Comparison of ENCODE assay signal across 8 mouse cellular contexts in the genomic region with DNA sequence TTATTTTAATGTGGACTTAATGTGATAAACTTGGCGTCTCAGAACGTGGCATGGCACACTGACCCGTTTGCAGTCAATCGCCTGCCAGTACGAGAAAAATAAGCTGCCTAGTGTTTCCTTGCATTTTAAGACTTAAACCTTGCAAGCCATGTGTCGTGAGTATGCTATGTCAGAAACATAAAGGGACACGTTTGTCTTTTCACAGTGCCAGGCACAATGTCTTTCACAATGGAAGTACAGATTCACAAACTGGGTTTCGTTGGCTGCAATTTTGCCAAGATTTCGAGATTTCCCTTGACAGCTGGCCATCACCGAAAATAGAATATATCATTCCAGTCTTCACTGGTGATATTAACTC. TPM values are rescaled to one million over a fixed set of nuclear protein-coding genes. Genes with fewer than 3 reads are reported as not detected.
DNase-seq lines count a peak whose midpoint lies in the region; ATAC-seq and TF ChIP-seq lines count a peak whose summit lies in the region.

No protein-coding gene starts in this region.

- peak overlapping the region; percentile 94 for H3K4me3 ChIP-seq in heart, postnatal 0 days (ENCODE audit: low read depth, low read length)
- peak overlapping the region; percentile 94 to 97 for H3K4me3 ChIP-seq in MEL (ENCODE audit: control insufficient read depth in 1 of 2, insufficient read depth in 1 of 2, low read depth in 2 of 2, low read length in 2 of 2)
- H3K4me3 ChIP-seq in forebrain, postnatal 0 days (ENCODE audit: low read depth, low read length): peak overlapping the region; percentile 93
- H3K4me3 ChIP-seq in midbrain, embryonic 10.5 days: peak overlapping the region; percentile 93

- no peak for TF ChIP-seq EP300 in heart, postnatal 0 days (IDR thresholded peaks at IDR 0.05; ENCODE audit: low read depth)
- TF ChIP-seq EP300 in MEL (IDR thresholded peaks at IDR 0.05; ENCODE audit: low read depth in 1 of 2, low read length in 2 of 2): no peak

- H3K4me2 ChIP-seq in heart, postnatal 0 days (ENCODE audit: low read depth, low read length): peak overlapping the region; percentile 80
- H3K4me2 ChIP-seq in forebrain, postnatal 0 days (ENCODE audit: low read depth): peak overlapping the region; percentile 72

- TF ChIP-seq CTCF in heart, postnatal 0 days (IDR thresholded peaks at IDR 0.05; ENCODE audit: low read depth): no peak
- no peak for TF ChIP-seq CTCF in MEL (IDR thresholded peaks at IDR 0.05 in 2 of 3, conservative IDR thresholded peaks at IDR 0.05 in 1 of 3; ENCODE audit: control insufficient read depth in 1 of 3, insufficient read depth in 1 of 3, low read depth in 2 of 3, low read length in 3 of 3, poor library complexity in 1 of 3, severe bottlenecking in 1 of 3)
- TF ChIP-seq CTCF in forebrain, postnatal 0 days (IDR thresholded peaks at IDR 0.05; ENCODE audit: low read depth): no peak

- ATAC-seq in heart, postnatal 0 days (ENCODE audit: insufficient read depth, low read depth): no peak
- ATAC-seq in forebrain, postnatal 0 days: no peak

- peaks cover 20% of the 10 kb centered on the region for H3K79me2 ChIP-seq in MEL (ENCODE audit: control insufficient read depth, insufficient read depth, low read length, poor library complexity)

- no peak for TF ChIP-seq RAD21 in MEL (IDR thresholded peaks at IDR 0.05; ENCODE audit: low read depth, low read length)

- H3K27me3 ChIP-seq in heart, postnatal 0 days (ENCODE audit: control insufficient read depth, insufficient read depth, low read length): no peaks in the 10 kb centered on the region
- H3K27me3 ChIP-seq in MEL (ENCODE audit: control insufficient read depth in 1 of 2, insufficient read depth in 2 of 2, low read length in 2 of 2): no peaks in the 10 kb centered on the region
- H3K27me3 ChIP-seq in forebrain, postnatal 0 days (ENCODE audit: insufficient read depth, low read length): no peaks in the 10 kb centered on the region
- H3K27me3 ChIP-seq in midbrain, embryonic 10.5 days (ENCODE audit: low read depth, poor library complexity, severe bottlenecking): no peaks in the 10 kb centered on the region

- H3K27ac ChIP-seq in heart, postnatal 0 days (ENCODE audit: low read depth): peak overlapping the region; percentile 97
- H3K27ac ChIP-seq in MEL (ENCODE audit: control insufficient read depth, low read depth, low read length): peak overlapping the region; percentile 82
- H3K27ac ChIP-seq in forebrain, postnatal 0 days (ENCODE audit: low read depth, low read length): peak overlapping the region; percentile 93
- peak overlapping the region; percentile 94 for H3K27ac ChIP-seq in midbrain, embryonic 10.5 days (replicated peaks)

- no peaks in the 10 kb centered on the region for H3K36me3 ChIP-seq in heart, postnatal 0 days (replicated peaks; ENCODE audit: control insufficient read depth, insufficient read depth, low read length)
- peaks cover 0 to 27% of the 10 kb centered on the region in 2 experiments; a peak in 2 of 4 replicates for H3K36me3 ChIP-seq in MEL (ENCODE audit: control insufficient read depth in 1 of 2, insufficient read depth in 2 of 2, low read length in 2 of 2)
- H3K36me3 ChIP-seq in forebrain, postnatal 0 days (ENCODE audit: insufficient read depth): no peaks in the 10 kb centered on the region
- H3K36me3 ChIP-seq in midbrain, embryonic 10.5 days: no peaks in the 10 kb centered on the region

- TF ChIP-seq POLR2A in MEL (IDR thresholded peaks at IDR 0.05; ENCODE audit: control insufficient read depth in 1 of 2, insufficient read depth in 1 of 2, low read depth in 1 of 2, low read length in 2 of 2, poor library complexity in 1 of 2): no peak; a peak in 1 of 4 replicates

- WGBS in heart, postnatal 0 days: 12% methylated on average over 10 of the region's 10 CpGs
- WGBS in forebrain, postnatal 0 days: 14% methylated on average over 10 of the region's 10 CpGs
- WGBS in midbrain, embryonic 10.5 days: 29% methylated on average over 10 of the region's 10 CpGs

- no peak for DNase-seq in heart, postnatal 0 days (ENCODE audit: low spot score)
- DNase-seq in heart, postnatal 25 days (ENCODE audit: low spot score): no peak
- DNase-seq in MEL (ENCODE audit: low read depth, low spot score): no peak
- peak; percentile 41 for DNase-seq in forebrain, postnatal 0 days
- no peak for DNase-seq in midbrain, embryonic 10.5 days (ENCODE audit: low spot score)
- no peak for DNase-seq in frontal cortex, postnatal 25 days (ENCODE audit: low spot score in 2 of 2)
- DNase-seq in urinary bladder, postnatal 14 days (ENCODE audit: low spot score): no peak
- DNase-seq in left cerebral cortex, postnatal 14 days (ENCODE audit: low spot score in 2 of 2): no peak

- peaks cover 16% of the 10 kb centered on the region; the same call in 1 of the 2 replicates for H3K4me1 ChIP-seq in heart, postnatal 0 days (ENCODE audit: control insufficient read depth, insufficient read depth)
- H3K4me1 ChIP-seq in MEL (ENCODE audit: control insufficient read depth in 1 of 2, insufficient read depth in 2 of 2, low read length in 2 of 2): peaks cover 0 to 27% of the 10 kb centered on the region in 2 experiments; a peak in 2 of 4 replicates
- H3K4me1 ChIP-seq in forebrain, postnatal 0 days (ENCODE audit: insufficient read depth): peaks cover 15% of the 10 kb centered on the region
- H3K4me1 ChIP-seq in midbrain, embryonic 10.5 days: peaks cover 27% of the 10 kb centered on the region

- H3K9me3 ChIP-seq in heart, postnatal 0 days (replicated peaks; ENCODE audit: control insufficient read depth, low read length): no peaks in the 10 kb centered on the region
- no peaks in the 10 kb centered on the region for H3K9me3 ChIP-seq in MEL (replicated peaks; ENCODE audit: insufficient read depth, low read length)
- no peaks in the 10 kb centered on the region for H3K9me3 ChIP-seq in forebrain, postnatal 0 days (ENCODE audit: low read length)
- no peaks in the 10 kb centered on the region for H3K9me3 ChIP-seq in midbrain, embryonic 10.5 days (replicated peaks)

- intact Hi-C loops in heart, postnatal 25 days (cut with DNase I): no loop called here
- intact Hi-C loops in left cerebral cortex, postnatal 14 days (cut with DNase I): loop anchor here (2.0 kb wide), 1 partner anchor 101 kb away; no protein-coding TSS in a partner anchor

- H3K9ac ChIP-seq in heart, postnatal 0 days (replicated peaks; ENCODE audit: low read depth, low read length): peak overlapping the region; percentile 94
- H3K9ac ChIP-seq in MEL (ENCODE audit: control insufficient read depth, low read depth, low read length, poor library complexity, severe bottlenecking): peak overlapping the region; percentile 98
- H3K9ac ChIP-seq in forebrain, postnatal 0 days: peak overlapping the region; percentile 90

RNA-seq across cellular contexts. Expression of gene BC004004, which starts 0.7 kb away (rescaled TPM):
- total RNA-seq in heart, postnatal 0 days (2014; rRNA removed; ENCODE audit: low replicate concordance): 208 and 234 TPM in 2 replicates
- polyA plus RNA-seq in heart, postnatal 0 days (2015; fragmentation: Nextera tagmentation; extraction: Ambion mirVana): 140 and 155 TPM in 2 replicates
- total RNA-seq in heart, postnatal 25 days (2021): 100 to 1,000 TPM; 192 to 222 TPM
- 80.7 and 86.3 TPM in 2 replicates for total RNA-seq in MEL (2012; rRNA removed)
- 10 to 100 TPM in 1 of 2 experiments, not detected in 1; 81.8 TPM for polyA plus RNA-seq in MEL (2012; ENCODE audit: insufficient read depth in 1 of 2, insufficient read length in 2 of 2, low read depth in 1 of 2, low replicate concordance in 2 of 2, missing spikeins in 1 of 2)
- 121 and 128 TPM in 2 replicates for total RNA-seq in forebrain, postnatal 0 days (2014; rRNA removed)
- 153 and 174 TPM in 2 replicates for polyA plus RNA-seq in forebrain, postnatal 0 days (2015; fragmentation: Nextera tagmentation; extraction: Ambion mirVana)
- 62.8 and 67.9 TPM in 2 replicates for polyA plus RNA-seq in midbrain, embryonic 10.5 days (2016; fragmentation: Nextera tagmentation; extraction: Ambion mirVana)
- total RNA-seq in left cerebral cortex, postnatal 14 days (2021): 100 to 1,000 TPM in 1 of 2 experiments, 10 to 100 TPM in 1; 87.5 to 103 TPM

RNA-seq across cellular contexts. Expression of gene Ppil1, which starts 5.3 kb away (rescaled TPM):
- 46.3 and 64.4 TPM in 2 replicates for total RNA-seq in heart, postnatal 0 days (2014; rRNA removed; ENCODE audit: low replicate concordance)
- 75.5 and 78.5 TPM in 2 replicates for polyA plus RNA-seq in heart, postnatal 0 days (2015; fragmentation: Nextera tagmentation; extraction: Ambion mirVana)
- total RNA-seq in heart, postnatal 25 days (2021): 10 to 100 TPM; 29.0 to 29.6 TPM
- 118 and 122 TPM in 2 replicates for total RNA-seq in MEL (2012; rRNA removed)
- polyA plus RNA-seq in MEL (2012; ENCODE audit: insufficient read depth in 1 of 2, insufficient read length in 2 of 2, low read depth in 1 of 2, low replicate concordance in 2 of 2, missing spikeins in 1 of 2): 100 to 1,000 TPM; 115 to 135 TPM
- 67.8 and 79.7 TPM in 2 replicates for total RNA-seq in forebrain, postnatal 0 days (2014; rRNA removed)
- polyA plus RNA-seq in forebrain, postnatal 0 days (2015; fragmentation: Nextera tagmentation; extraction: Ambion mirVana): 103 and 106 TPM in 2 replicates
- 205 and 232 TPM in 2 replicates for polyA plus RNA-seq in midbrain, embryonic 10.5 days (2016; fragmentation: Nextera tagmentation; extraction: Ambion mirVana)
- total RNA-seq in left cerebral cortex, postnatal 14 days (2021): 10 to 100 TPM; 17.8 to 17.9 TPM

RNA-seq across cellular contexts. Expression of gene Cpne5, which starts 31.4 kb away (rescaled TPM):
- 3.6 and 9.7 TPM in 2 replicates for total RNA-seq in heart, postnatal 0 days (2014; rRNA removed; ENCODE audit: low replicate concordance)
- 8.4 and 9.9 TPM in 2 replicates for polyA plus RNA-seq in heart, postnatal 0 days (2015; fragmentation: Nextera tagmentation; extraction: Ambion mirVana)
- 1 to 10 TPM; 5.1 to 5.6 TPM for total RNA-seq in heart, postnatal 25 days (2021)
- 0.19 and 0.20 TPM in 2 replicates for total RNA-seq in MEL (2012; rRNA removed)
- 1 to 10 TPM in 1 of 2 experiments, not detected in 1; 1.0 TPM for polyA plus RNA-seq in MEL (2012; ENCODE audit: insufficient read depth in 1 of 2, insufficient read length in 2 of 2, low read depth in 1 of 2, low replicate concordance in 2 of 2, missing spikeins in 1 of 2)
- total RNA-seq in forebrain, postnatal 0 days (2014; rRNA removed): 46.2 and 60.0 TPM in 2 replicates
- 48.6 and 61.6 TPM in 2 replicates for polyA plus RNA-seq in forebrain, postnatal 0 days (2015; fragmentation: Nextera tagmentation; extraction: Ambion mirVana)
- 10.7 and 14.8 TPM in 2 replicates for polyA plus RNA-seq in midbrain, embryonic 10.5 days (2016; fragmentation: Nextera tagmentation; extraction: Ambion mirVana)
- 10 to 100 TPM; 82.0 to 86.5 TPM for total RNA-seq in left cerebral cortex, postnatal 14 days (2021)

RNA-seq across cellular contexts. Expression of gene Pi16, which starts 48.2 kb away (rescaled TPM):
- 3.6 and 12.4 TPM in 2 replicates for total RNA-seq in heart, postnatal 0 days (2014; rRNA removed; ENCODE audit: low replicate concordance)
- polyA plus RNA-seq in heart, postnatal 0 days (2015; fragmentation: Nextera tagmentation; extraction: Ambion mirVana): 4.5 and 4.8 TPM in 2 replicates
- total RNA-seq in heart, postnatal 25 days (2021): 10 to 100 TPM; 32.6 to 45.8 TPM
- 0.08 and 0.16 TPM in 2 replicates for total RNA-seq in MEL (2012; rRNA removed)
- under 1 TPM in 1 of 2 experiments, not detected in 1; 0.42 TPM for polyA plus RNA-seq in MEL (2012; ENCODE audit: insufficient read depth in 1 of 2, insufficient read length in 2 of 2, low read depth in 1 of 2, low replicate concordance in 2 of 2, missing spikeins in 1 of 2)
- 3.5 and 5.7 TPM in 2 replicates for total RNA-seq in forebrain, postnatal 0 days (2014; rRNA removed)
- 1.7 and 2.0 TPM in 2 replicates for polyA plus RNA-seq in forebrain, postnatal 0 days (2015; fragmentation: Nextera tagmentation; extraction: Ambion mirVana)
- 0.75 and 0.82 TPM in 2 replicates for polyA plus RNA-seq in midbrain, embryonic 10.5 days (2016; fragmentation: Nextera tagmentation; extraction: Ambion mirVana)
- 1 to 10 TPM; 1.3 to 1.9 TPM for total RNA-seq in left cerebral cortex, postnatal 14 days (2021)
